Mouse (Mus musculus): ENCODE measurements at regions not wholly inside any gene's neighbourhood (a gene's known extent, or its start where the extent isn't known, plus 50 kb on each side); places are given as distances from the start of the nearest gene placed in this dataset.

DNA sequence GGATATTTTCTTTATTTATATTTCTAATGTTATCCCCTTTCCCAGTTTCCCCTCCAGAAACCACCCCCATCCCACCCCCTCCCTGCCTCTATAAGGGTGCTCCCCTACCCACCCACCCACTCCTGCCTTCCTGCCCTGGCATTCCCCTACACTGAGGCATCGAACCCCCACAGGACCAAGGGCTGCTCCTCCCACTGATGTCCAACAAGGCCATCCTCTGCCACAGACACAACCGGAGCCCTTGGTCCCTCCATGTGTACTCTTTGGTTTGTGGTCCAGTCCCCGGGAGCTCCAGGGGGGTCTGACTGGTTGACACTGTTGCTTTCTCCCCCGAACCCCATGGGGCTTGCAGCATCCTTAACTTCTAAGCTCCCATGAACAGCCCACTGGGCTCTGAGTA, 688.4 kb downstream of the Basp1 start:
- Histone ChIP-seq H3K27ac (no peak overlapping the region), H3K4me3 (replicated peaks) (no peak overlapping the region), H3K27me3 (no peaks in the 10 kb centered on the region), H3K4me1 (no peaks in the 10 kb centered on the region), H3K36me3 (no peaks in the 10 kb centered on the region), H3K9ac (no peak overlapping the region), H3K4me2 (no peak overlapping the region), H3K9me3 (replicated peaks) (no peaks in the 10 kb centered on the region)
- no peak for ATAC-seq (replicated peaks; ENCODE audit: low FRiP score)
- 92% methylated on average over 4 of the region's 4 CpGs for WGBS

DNA sequence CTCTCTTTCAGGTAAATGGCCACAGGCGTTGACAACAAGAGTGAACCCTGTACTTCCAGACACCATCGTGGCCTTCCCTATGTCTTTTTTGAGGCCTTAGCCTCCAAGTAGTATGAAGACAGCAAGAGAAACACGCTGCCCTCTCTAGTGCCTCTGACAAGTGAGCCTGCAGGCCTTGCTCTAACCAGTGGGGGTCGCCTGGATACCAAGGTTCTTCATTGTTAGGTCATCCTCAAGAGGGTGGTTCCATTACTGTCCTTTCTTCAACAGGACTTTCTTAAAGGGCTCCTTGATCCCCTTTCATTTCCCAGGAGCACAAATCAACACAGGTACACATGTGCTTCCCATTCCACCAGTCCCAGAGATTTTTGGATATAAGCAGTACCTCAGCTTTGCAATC, 688.9 kb downstream of the Basp1 start:
- WGBS = 45% methylated on average over 4 of the region's 4 CpGs
- H3K9me3 ChIP-seq (replicated peaks) = no peaks in the 10 kb centered on the region
- ATAC-seq (replicated peaks; ENCODE audit: low FRiP score) = 0 out of 2 replicates have a peak, but pooled peaks have one; percentile 46
- no peak overlapping the region for H3K4me3 ChIP-seq (replicated peaks)
- H3K4me1 ChIP-seq = no peaks in the 10 kb centered on the region
- H3K4me2 ChIP-seq = no peak overlapping the region
- H3K27ac ChIP-seq = no peak overlapping the region
- no peak overlapping the region for H3K9ac ChIP-seq
- H3K36me3 ChIP-seq = no peaks in the 10 kb centered on the region
- no peaks in the 10 kb centered on the region for H3K27me3 ChIP-seq

- no peaks in the 10 kb centered on the region for H3K36me3 ChIP-seq
- H3K9ac ChIP-seq = no peak overlapping the region
- WGBS = 70% methylated on average over 2 of the region's 2 CpGs
- H3K27me3 ChIP-seq = no peaks in the 10 kb centered on the region
- no peak overlapping the region for H3K27ac ChIP-seq
- no peak for ATAC-seq (replicated peaks; ENCODE audit: low FRiP score)
- no peak overlapping the region for H3K4me2 ChIP-seq
- no peak overlapping the region for H3K4me3 ChIP-seq (replicated peaks)
- H3K4me1 ChIP-seq = no peaks in the 10 kb centered on the region
- H3K9me3 ChIP-seq (replicated peaks) = no peaks in the 10 kb centered on the region
These were observed 693.2 kb downstream of the Basp1 start for GRCm38 (mm10) chr15:24720346-24720745.

DNA sequence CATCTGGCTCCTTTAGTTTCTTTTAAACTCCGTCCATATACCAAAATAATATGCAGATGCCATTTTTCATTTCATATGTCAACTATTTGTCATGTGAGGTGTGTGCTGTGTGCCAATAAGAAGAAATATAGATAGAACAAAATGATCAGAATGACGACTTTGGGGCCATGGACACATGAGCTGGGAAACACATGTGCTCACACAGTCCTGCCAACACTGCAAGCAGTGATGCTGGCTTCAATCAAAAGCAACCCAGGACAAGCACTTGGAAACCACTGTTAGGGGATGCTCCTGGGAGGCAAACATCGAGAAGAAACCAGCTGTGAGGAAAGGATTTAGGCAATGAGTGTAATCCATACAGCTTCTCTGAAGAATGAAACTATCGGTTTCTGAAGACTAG, 731.4 kb downstream of the Basp1 start:
- WGBS = 77% methylated on average over 4 of the region's 4 CpGs
- H3K36me3 ChIP-seq = no peaks in the 10 kb centered on the region
- H3K27me3 ChIP-seq = no peaks in the 10 kb centered on the region
- no peak overlapping the region for H3K4me2 ChIP-seq
- H3K4me3 ChIP-seq (replicated peaks) = no peak overlapping the region
- no peak overlapping the region for H3K27ac ChIP-seq
- H3K4me1 ChIP-seq = no peaks in the 10 kb centered on the region
- ATAC-seq (replicated peaks; ENCODE audit: low FRiP score) = no peak
- H3K9ac ChIP-seq = no peak overlapping the region
- no peaks in the 10 kb centered on the region for H3K9me3 ChIP-seq (replicated peaks)

- H3K4me3 ChIP-seq (replicated peaks) = no peak overlapping the region
- no peaks in the 10 kb centered on the region for H3K36me3 ChIP-seq
- H3K27me3 ChIP-seq = no peaks in the 10 kb centered on the region
- ATAC-seq (replicated peaks; ENCODE audit: low FRiP score) = no peak
- no peak overlapping the region for H3K9ac ChIP-seq
- H3K4me1 ChIP-seq = no peaks in the 10 kb centered on the region
- no peaks in the 10 kb centered on the region for H3K9me3 ChIP-seq (replicated peaks)
- WGBS = 64% methylated on average over 1 of the region's 1 CpGs
- H3K27ac ChIP-seq = no peak overlapping the region
- no peak overlapping the region for H3K4me2 ChIP-seq
These were observed 764.6 kb downstream of the Basp1 start for GRCm38 (mm10) chr15:24648938-24649337.

- no peak overlapping the region for H3K9ac ChIP-seq
- H3K4me3 ChIP-seq (replicated peaks) = no peak overlapping the region
- H3K27ac ChIP-seq = no peak overlapping the region
- H3K36me3 ChIP-seq = no peaks in the 10 kb centered on the region
- H3K4me1 ChIP-seq = no peaks in the 10 kb centered on the region
- 74% methylated on average over 2 of the region's 2 CpGs for WGBS
- no peaks in the 10 kb centered on the region for H3K27me3 ChIP-seq
- no peaks in the 10 kb centered on the region for H3K9me3 ChIP-seq (replicated peaks)
- ATAC-seq (replicated peaks; ENCODE audit: low FRiP score) = no peak
- H3K4me2 ChIP-seq = no peak overlapping the region
These were observed 777.9 kb downstream of the Basp1 start for GRCm38 (mm10) chr15:24635620-24636019.

- 43% methylated on average over 4 of the region's 4 CpGs for WGBS
These were observed 817.3 kb downstream of the Basp1 start for GRCm38 (mm10) chr15:24596242-24596641.

DNA sequence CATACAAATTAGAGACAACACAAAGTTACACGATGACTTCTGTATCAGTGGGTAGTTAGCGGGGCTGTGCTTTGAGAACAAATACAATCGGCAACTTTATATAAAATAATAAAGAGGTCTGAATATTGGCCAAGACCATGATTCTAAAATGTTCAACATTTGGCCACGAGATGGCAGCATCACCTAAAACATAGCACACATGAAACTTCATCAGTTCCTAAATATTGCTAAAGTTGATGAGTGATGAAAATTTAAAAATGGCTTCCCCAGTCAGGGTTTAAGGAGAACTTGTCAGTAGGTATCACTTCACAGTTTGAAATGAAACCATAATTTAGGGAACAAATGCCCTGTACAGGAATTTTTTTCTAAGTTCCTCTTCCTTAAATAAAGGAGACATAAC, 824.6 kb downstream of the Basp1 start:
- Histone ChIP-seq H3K36me3 (no peaks in the 10 kb centered on the region), H3K4me2 (no peak overlapping the region), H3K4me3 (replicated peaks) (no peak overlapping the region), H3K27ac (no peak overlapping the region), H3K9ac (no peak overlapping the region), H3K4me1 (no peaks in the 10 kb centered on the region), H3K9me3 (replicated peaks) (no peaks in the 10 kb centered on the region), H3K27me3 (no peaks in the 10 kb centered on the region)
- no peak for ATAC-seq (replicated peaks; ENCODE audit: low FRiP score)
- 31% methylated on average over 4 of the region's 4 CpGs for WGBS

More at GRCm38 (mm10) chr15:24596242-24596641, 817.3 kb downstream of the Basp1 start:
- Histone ChIP-seq H3K9ac (no peak overlapping the region), H3K36me3 (no peaks in the 10 kb centered on the region), H3K9me3 (replicated peaks) (no peaks in the 10 kb centered on the region), H3K27ac (no peak overlapping the region), H3K4me1 (no peaks in the 10 kb centered on the region), H3K27me3 (no peaks in the 10 kb centered on the region), H3K4me2 (no peak overlapping the region), H3K4me3 (replicated peaks) (no peak overlapping the region)
- no peak for ATAC-seq (replicated peaks; ENCODE audit: low FRiP score)

DNA sequence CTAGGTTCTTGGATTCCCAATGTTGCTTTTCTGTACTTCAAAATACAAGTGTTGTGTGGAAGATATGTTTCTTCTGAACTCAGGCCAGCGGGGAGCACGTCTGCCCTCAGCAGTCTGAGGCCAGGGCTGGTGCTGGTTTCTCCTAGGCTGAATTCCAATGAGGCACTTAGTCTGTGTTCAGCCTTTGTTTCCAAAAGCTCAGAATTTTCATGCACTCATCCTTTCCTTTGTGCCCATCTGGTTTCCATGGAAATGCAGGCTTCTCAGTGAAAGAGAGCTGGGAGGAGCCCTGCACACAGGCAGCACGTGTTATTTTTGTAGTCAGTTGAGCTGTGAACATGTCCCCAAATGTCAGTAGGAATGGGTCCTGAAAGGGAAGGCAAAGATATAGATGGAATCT, 846.6 kb downstream of the Basp1 start:
- no peak for ATAC-seq (replicated peaks; ENCODE audit: low FRiP score)
- 55% methylated on average over 3 of the region's 3 CpGs for WGBS
- H3K4me1 ChIP-seq = no peaks in the 10 kb centered on the region
- no peaks in the 10 kb centered on the region for H3K9me3 ChIP-seq (replicated peaks)
- no peak overlapping the region for H3K9ac ChIP-seq
- H3K4me3 ChIP-seq (replicated peaks) = no peak overlapping the region
- no peaks in the 10 kb centered on the region for H3K36me3 ChIP-seq
- H3K27ac ChIP-seq = no peak overlapping the region
- H3K27me3 ChIP-seq = no peaks in the 10 kb centered on the region
- H3K4me2 ChIP-seq = no peak overlapping the region

DNA sequence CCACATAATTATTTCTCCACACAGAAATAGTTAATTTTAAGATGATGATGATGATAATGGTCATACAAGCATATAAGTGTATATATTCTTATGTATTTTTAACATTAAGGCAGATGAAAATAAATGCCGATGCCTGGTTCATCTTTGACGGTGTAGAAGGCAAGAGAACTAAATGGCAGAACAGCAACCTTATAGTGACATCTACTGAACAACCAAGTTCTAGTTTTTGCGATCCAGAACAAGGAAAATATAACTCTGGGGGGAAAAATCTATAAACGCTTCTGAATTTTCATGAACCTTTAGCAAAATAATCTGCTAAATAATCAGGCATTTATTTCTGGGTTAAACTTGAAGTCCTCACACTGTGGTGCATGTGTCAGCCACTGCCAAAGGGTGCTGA, 856.8 kb downstream of the Basp1 start:
- H3K9me3 ChIP-seq (replicated peaks) = no peaks in the 10 kb centered on the region
- H3K27ac ChIP-seq = no peak overlapping the region
- H3K4me2 ChIP-seq = no peak overlapping the region
- ATAC-seq (replicated peaks; ENCODE audit: low FRiP score) = no peak
- no peak overlapping the region for H3K4me3 ChIP-seq (replicated peaks)
- WGBS = 89% methylated on average over 4 of the region's 4 CpGs
- no peak overlapping the region for H3K9ac ChIP-seq
- H3K4me1 ChIP-seq = no peaks in the 10 kb centered on the region
- H3K27me3 ChIP-seq = no peaks in the 10 kb centered on the region
- no peaks in the 10 kb centered on the region for H3K36me3 ChIP-seq

DNA sequence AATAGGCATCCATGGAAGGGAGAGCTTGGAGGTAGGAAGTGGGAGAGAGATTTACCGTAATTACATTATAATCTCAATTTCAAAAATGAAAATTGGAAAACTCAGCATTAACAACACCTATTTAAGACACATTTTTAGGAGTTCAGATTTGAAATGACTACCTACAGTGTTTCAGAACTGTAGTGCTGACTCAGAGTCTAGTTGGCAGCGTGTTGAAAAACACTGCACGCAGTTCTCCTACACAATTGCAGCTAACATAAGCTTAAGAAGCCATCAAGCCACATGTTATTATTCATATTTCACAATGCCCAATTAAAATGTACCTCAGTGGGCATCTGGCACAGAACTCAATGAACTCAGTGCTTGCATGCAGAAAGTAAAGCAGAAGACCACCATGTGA, 863.5 kb downstream of the Basp1 start:
- Histone ChIP-seq H3K27me3 (no peaks in the 10 kb centered on the region), H3K27ac (no peak overlapping the region), H3K4me2 (no peak overlapping the region), H3K9ac (no peak overlapping the region), H3K4me3 (replicated peaks) (no peak overlapping the region), H3K9me3 (replicated peaks) (no peaks in the 10 kb centered on the region), H3K36me3 (no peaks in the 10 kb centered on the region), H3K4me1 (no peaks in the 10 kb centered on the region)
- WGBS = 93% methylated on average over 3 of the region's 3 CpGs
- no peak for ATAC-seq (replicated peaks; ENCODE audit: low FRiP score)

DNA sequence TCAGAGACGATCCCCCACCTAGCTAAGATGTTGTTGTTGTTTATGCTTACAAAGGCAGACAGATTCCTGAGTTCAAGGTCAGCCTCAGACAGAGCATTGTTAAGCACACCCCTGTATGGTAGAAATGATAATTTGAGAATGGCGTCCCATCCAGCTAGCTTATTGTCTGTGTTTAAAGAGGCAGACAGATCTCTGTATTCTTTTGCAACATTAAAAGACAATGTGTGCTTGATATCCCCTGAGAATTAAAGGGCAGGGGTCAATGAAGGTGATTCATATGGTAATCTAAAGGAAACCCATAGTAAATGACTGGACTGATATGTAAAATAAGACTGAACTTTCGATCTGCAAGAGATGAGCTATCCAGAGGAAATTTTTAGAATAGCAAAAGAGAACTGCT, 883.5 kb downstream of the Basp1 start:
- 86% methylated on average over 3 of the region's 3 CpGs for WGBS
- H3K9ac ChIP-seq = no peak overlapping the region
- ATAC-seq (replicated peaks; ENCODE audit: low FRiP score) = no peak
- no peak overlapping the region for H3K4me3 ChIP-seq (replicated peaks)
- no peaks in the 10 kb centered on the region for H3K36me3 ChIP-seq
- H3K9me3 ChIP-seq (replicated peaks) = no peaks in the 10 kb centered on the region
- no peak overlapping the region for H3K4me2 ChIP-seq
- no peaks in the 10 kb centered on the region for H3K4me1 ChIP-seq
- no peaks in the 10 kb centered on the region for H3K27me3 ChIP-seq
- no peak overlapping the region for H3K27ac ChIP-seq

DNA sequence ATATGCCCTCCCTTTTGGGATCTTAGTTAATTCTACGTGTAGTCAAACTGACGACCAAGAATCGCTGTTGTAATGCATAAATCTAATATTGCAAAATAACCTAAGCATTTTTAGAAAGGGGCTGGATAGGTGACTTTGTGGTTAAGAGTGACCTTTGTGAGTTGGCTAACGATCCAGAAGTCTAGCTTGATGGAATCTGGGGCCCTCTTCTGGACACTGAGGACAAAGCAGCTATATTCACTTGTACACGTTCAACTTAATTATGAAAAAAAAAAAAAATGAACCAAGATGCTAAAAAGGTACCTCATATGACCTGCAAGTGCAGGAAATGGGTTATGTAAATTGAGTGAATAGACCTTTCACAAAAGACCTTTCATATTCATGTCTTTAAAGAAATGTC, 886.2 kb downstream of the Basp1 start:
- H3K27me3 ChIP-seq = no peaks in the 10 kb centered on the region
- no peaks in the 10 kb centered on the region for H3K9me3 ChIP-seq (replicated peaks)
- no peak for ATAC-seq (replicated peaks; ENCODE audit: low FRiP score)
- no peaks in the 10 kb centered on the region for H3K36me3 ChIP-seq
- WGBS = 76% methylated on average over 5 of the region's 5 CpGs
- H3K9ac ChIP-seq = no peak overlapping the region
- H3K4me2 ChIP-seq = no peak overlapping the region
- no peak overlapping the region for H3K27ac ChIP-seq
- no peak overlapping the region for H3K4me3 ChIP-seq (replicated peaks)
- no peaks in the 10 kb centered on the region for H3K4me1 ChIP-seq

Data from kidney, embryonic 15.5 days (tissue).